Mouse (Mus musculus): ENCODE measurements at regions not wholly inside any gene's neighbourhood (a gene's known extent, or its start where the extent isn't known, plus 50 kb on each side); places are given as distances from the start of the nearest gene placed in this dataset.

GRCm38 (mm10) chr9:95331275-95331674, 75.2 kb downstream of the Chst2 start:
- intact Hi-C loops (cut with DNase I): no loop called here
- DNase-seq (ENCODE audit: low spot score in 2 of 2): no peak

- DNase-seq (ENCODE audit: low spot score in 2 of 2): no peak
- intact Hi-C loops (cut with DNase I): no loop called here
Observed at GRCm38 (mm10) chr9:95330097-95330496, 76.4 kb downstream of the Chst2 start.

GRCm38 (mm10) chr9:95329053-95329430, 77.5 kb downstream of the Chst2 start:
- no peak for DNase-seq (ENCODE audit: low spot score in 2 of 2)
- intact Hi-C loops (cut with DNase I): no loop called here

- intact Hi-C loops (cut with DNase I): no loop called here
- no peak for DNase-seq (ENCODE audit: low spot score in 2 of 2)
Observed at GRCm38 (mm10) chr9:95328261-95329052, 78.1 kb downstream of the Chst2 start.

DNA sequence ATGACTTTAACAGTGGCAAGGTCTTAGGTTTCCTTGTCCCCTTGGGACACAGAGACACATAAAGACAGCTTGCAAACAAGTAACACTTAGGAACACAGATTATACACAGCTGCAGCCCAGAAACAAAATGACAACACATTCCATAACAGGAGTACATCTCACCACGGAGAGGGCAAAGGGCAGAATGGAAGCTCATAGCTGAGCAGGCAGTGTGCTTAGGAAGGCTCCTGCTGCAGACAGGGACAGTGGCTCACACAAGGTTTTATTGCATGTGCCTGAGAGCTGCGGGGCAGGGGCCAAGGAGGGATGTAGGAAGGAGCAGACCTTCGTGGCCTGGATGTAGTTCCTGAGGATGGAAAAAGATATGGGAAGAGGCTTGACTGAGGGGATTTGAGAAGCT, 78.8 kb downstream of the Chst2 start:
- intact Hi-C loops (cut with DNase I): no loop called here
- DNase-seq (ENCODE audit: low spot score in 2 of 2): no peak

DNA sequence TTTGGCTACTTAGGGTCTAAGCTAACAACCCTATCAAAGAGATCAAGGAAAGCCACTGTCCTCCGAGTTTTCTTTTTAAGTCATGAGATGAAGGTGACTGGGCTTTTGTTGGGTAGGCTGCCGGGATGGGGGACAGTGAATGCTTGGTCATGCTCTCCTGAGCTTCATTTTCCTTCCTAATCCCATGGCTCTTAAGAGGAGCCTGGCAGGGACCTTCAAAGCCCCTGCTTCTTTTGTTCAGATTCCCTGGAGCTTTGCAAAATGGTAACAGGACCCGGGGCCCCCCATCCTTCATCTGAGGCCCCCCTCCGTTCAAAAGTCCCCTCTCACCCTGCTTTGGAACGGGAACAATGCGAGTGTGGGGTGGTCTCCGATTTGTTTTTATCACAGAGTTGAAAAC, 82.9 kb downstream of the Chst2 start:
- no peak for DNase-seq (ENCODE audit: low spot score in 2 of 2)
- intact Hi-C loops (cut with DNase I): loop anchor here (5.0 kb wide), 1 partner anchor 266 kb away; no protein-coding TSS in a partner anchor

- intact Hi-C loops (cut with DNase I): loop anchor here (5.0 kb wide), 1 partner anchor 266 kb away; no protein-coding TSS in a partner anchor
Observed at GRCm38 (mm10) chr9:95322893-95323292, 83.6 kb downstream of the Chst2 start.

GRCm38 (mm10) chr9:95322031-95322430, 84.5 kb downstream of the Chst2 start:
- DNase-seq (ENCODE audit: low spot score in 2 of 2): peak in 1 of 2 experiments; percentile 20
- intact Hi-C loops (cut with DNase I): loop anchor here (5.0 kb wide), 1 partner anchor 265 kb away; no protein-coding TSS in a partner anchor

More at GRCm38 (mm10) chr9:95322893-95323292, 83.6 kb downstream of the Chst2 start:
- DNase-seq (ENCODE audit: low spot score in 2 of 2): peak; percentile 29 to 50

- intact Hi-C loops (cut with DNase I): no loop called here
- peak; percentile 33 for DNase-seq (ENCODE audit: low spot score in 2 of 2)
Observed at GRCm38 (mm10) chr9:95318926-95319325, 87.6 kb downstream of the Chst2 start.

GRCm38 (mm10) chr9:95316726-95317125, 89.8 kb downstream of the Chst2 start:
- intact Hi-C loops (cut with DNase I): no loop called here
- no peak for DNase-seq (ENCODE audit: low spot score in 2 of 2)

- intact Hi-C loops (cut with DNase I): no loop called here
- DNase-seq (ENCODE audit: low spot score in 2 of 2): no peak
Observed at GRCm38 (mm10) chr9:95315080-95315479, 91.4 kb downstream of the Chst2 start.

DNA sequence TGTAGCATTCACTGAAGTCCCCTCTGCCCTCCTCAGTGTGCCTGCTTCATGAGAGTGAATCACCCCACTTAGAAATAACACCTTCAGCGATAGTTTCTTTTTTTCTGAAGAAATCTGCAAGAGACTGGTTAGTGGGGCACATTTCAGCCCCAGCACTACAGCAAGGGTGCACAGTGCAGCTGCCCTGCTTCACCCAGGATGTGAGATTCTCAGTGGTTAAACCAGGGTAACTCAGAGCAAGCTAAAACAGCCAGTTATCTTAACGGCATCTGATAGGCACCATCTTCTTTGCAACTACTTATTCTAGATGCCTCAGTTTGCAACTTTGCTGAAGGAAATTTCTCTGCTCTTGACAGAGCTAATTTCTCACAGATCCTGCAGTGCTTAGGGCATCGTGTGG, 94.9 kb downstream of the Chst2 start:
- intact Hi-C loops (cut with DNase I): no loop called here
- no peak for DNase-seq (ENCODE audit: low spot score in 2 of 2)

DNA sequence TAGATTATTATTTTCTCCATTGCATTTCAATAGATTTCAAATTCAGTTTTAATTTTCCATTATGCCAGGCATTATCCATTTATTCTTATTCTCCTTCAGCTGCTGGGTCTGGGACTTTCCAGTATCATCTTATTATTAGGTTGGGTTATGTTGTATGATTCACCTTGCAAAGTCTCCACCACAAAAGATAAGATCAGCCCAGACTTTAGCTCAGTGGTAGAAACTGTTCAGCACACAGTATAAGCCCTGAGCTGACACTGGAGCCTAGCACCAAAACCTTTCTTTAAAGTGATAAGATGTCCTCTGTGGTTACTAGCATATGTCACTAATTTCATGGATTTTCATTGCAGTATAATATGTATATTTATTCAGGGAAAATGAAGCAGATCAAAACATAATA, 117.5 kb downstream of the Chst2 start:
- DNase-seq (ENCODE audit: low spot score in 2 of 2): no peak
- intact Hi-C loops (cut with DNase I): no loop called here

- no peak for DNase-seq (ENCODE audit: low spot score in 2 of 2)
- intact Hi-C loops (cut with DNase I): no loop called here
Observed at GRCm38 (mm10) chr9:95282996-95283395, 123.5 kb downstream of the Chst2 start.

DNA sequence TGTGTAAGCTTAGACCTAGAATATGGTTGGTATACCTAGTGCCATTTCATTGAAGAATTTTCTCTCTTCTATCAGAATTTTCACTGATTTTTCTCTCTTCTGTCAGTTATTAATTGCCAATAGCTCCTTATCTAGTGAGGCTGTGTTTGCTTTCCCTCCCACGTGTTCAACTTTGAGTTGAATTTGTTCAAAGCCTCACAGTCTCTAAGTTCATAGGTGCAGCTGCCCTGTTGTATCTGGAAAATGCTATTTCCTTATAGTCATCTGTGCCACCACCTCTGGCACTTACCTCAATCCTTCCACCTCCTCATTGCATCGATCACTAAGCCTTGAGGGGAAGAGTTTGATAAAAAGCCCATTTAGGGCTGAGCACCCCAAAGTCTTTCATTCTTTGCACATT, 124.0 kb downstream of the Chst2 start:
- intact Hi-C loops (cut with DNase I): no loop called here

More for the DNA sequence above, 124.0 kb downstream of the Chst2 start:
- DNase-seq (ENCODE audit: low spot score in 2 of 2): no peak
